Mouse (Mus musculus): ENCODE data around the gene Glg1. TPM values are rescaled to one million over a fixed set of nuclear protein-coding genes. Genes with fewer than 3 reads are reported as not detected.
"Not testable (repeated sequence)": the region's sequence is repeated elsewhere in the genome, so short reads cannot be mapped to it uniquely, and the experiment has no call there.

Glg1 gene
- 10 to 100 TPM; 30.5 to 35.0 TPM for total RNA-seq (2021)
- long read RNA-seq, experiment 1, full-length matches to known transcripts, result 11 of 29 reads
- long read RNA-seq, experiment 1, partial matches to known transcripts, result 1 of 29 reads
- long read RNA-seq, experiment 1, other reads (novel, unspliced or antisense), result 17 of 29 reads
- long read RNA-seq, experiment 2, full-length matches to known transcripts, result 18 of 30 reads
- long read RNA-seq, experiment 2, partial matches to known transcripts, result 3 of 30 reads
- long read RNA-seq, experiment 2, other reads (novel, unspliced or antisense), result 9 of 30 reads

DNA sequence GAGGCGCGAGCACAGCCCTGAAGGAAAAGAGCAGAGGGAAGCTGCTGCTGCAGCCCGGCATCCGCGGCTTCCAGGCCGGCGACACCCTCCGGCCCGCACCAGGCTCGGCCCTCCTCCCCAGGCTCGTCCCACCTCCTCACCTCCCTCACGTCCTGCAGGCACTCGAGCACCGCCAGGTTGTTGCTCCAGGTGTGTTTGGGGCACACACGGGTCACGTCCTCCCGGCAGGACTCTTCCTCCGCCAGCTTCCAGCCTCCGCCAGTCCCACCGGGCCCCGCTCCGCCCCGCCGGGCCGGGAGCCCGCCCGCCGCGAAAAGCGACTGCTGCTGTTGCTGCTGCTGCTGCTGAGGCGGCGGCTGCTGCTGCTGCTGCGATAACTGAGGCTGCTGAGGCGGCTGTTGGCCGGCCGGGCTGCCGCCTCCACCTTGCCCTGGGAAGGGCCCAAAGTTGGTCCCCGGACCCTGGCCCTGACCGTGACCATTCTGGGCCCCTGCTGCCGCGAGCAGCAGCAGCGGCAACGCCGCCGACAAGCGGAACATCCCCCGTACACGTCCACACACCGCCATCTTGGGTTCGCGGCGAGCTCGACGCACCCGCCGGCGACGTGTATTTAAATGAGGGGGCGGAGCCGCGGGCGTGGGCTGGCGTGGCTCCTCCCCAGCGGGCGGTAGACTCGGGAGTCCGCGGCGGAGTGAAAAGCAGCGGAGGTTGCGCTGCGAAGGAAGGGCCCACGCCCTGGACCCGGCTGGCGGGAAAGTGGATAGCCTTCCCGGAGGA, at the start of gene Glg1:
Gene Glg1, minus strand, starts transcription at position 586 of the 777 bp plus-strand sequence.
- peak; percentile 93 for DNase-seq (ENCODE audit: low spot score)

DNA sequence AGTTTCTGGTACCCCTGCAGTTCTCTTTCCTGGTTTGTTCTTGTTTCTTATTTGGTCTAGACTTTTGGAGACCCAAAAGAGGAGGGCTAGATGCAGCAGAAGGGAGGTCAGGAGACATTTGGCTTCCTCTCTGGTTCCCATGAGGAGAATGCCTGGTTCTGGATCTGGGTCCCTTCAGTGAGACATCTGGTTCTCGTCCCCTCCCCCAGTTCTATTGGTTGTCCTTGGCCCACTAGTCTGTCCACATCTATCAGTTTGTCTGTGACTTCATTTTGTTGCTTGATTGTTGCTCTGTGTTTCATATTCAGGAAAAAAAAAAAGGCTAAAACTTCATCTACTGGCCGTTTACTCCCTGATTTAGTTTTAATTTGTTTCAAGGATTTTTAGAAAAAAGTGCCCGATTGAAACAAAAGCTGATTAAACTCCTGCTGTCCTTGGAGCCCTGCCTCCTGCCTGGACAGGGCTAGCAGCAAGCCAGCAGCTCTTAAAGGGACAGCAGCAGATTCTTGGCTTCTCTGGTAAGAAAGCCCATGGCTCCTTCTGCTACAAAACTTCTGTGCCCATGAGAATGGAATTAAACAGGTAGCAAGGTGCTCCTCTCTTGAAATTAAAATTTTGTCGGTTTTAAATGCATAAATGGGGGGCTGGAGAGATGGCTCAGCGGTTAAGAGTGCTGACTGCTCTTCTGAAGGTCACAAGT, 46.2 kb upstream of the Glg1 start:
- no peak for DNase-seq (ENCODE audit: low spot score)

DNA sequence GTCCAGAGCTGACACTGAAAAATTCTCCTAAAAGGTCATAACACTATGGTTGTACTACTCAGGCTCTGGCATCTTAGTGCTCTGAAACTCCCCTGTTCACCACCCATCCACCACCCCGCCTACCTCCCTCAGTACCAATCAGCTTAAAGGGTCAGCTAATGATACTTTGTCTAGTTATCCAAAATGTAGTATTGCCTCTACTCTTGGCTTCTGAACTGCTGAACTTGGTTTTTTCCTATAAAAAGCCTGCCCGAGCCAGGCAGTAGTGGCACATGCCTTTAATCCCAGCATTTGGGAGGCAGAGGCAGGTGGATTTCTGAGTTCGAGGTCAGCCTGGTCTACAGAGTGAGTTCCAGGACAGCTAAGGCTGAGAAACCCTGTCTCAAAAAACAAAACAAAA, 45.3 kb upstream of the Glg1 start:
- DNase-seq (ENCODE audit: low spot score), result no peak

DNA sequence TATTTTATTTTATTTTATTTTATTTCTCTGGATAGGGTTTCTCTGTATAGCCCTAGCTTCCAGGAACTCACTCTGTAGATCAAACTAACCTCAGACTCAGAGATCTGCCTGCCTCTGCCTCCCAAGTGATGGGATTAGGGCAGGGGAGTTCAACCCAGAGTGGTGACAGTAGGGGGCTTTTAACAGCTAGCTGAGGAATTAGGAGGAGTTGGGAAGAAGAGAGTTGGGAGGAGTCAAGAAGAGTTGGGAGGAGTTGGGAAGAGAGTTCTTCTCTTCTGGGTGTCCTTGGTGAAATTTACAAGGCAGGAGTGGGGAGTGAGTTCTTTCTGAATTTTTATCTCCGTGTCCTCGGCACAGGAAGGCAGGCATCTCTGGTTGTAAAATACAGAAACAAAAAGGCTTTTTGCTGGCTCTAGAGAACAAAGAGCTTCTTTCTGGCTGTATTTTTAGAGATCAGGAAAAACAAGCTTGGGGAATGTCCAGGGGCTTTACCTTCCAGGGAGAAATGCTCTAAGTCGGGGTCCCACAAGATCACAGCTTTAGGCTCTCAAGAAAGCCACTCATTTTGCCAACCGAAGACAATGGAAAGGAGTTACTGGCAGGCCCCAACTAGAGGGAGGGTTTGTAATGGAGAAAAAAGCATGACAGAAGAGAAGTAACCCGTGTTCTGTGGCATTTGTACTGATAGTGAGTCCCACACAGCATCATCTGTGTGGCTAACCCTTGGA, 44.2 kb upstream of the Glg1 start:
- DNase-seq (ENCODE audit: low spot score), result not testable (repeated sequence)

DNA sequence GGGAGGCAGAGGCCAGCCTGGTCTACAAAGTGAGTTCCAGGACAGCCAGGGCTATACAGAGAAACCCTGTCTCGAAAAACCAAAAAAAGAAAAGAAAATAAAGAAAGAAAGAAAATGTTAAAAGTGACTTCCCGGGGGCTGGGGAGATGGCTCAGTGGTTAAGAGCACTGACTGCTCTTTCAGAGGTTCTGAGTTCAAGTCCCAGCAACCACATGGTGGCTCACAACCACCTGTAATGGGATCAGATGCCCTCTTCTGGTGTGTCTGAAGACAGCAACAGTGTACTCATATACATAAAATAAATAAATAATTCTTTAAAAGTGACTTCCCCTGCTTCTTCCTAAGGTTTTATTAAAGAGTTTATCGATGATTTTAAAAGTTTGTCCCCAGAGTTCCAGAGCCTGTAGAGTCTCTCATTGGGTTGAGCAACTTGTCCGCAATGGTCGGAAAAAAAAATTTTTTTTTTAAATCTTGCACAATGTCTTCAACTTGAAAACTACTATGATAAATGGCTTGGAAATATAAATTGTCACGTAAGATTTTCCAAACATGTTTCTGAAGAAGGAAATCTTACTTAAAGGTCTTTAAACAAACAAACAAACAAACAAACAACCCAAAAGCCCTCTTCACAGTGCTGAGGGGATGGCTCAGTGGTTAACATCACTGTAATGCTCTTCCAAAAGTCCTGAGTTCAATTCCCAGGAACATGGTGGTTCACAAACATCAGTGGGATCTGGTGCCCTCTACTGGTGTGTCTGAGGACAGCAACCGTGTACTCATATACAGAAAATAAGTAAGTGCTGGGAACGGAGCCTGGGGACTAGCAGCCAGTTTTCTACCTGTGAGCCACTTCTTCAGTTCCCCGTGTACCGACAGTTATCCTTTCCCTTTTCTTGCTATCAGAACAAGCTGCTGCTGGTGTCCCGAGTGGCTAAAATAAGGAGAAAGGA, 41.9 kb upstream of the Glg1 start:
- DNase-seq (ENCODE audit: low spot score), result peak; percentile 4

DNA sequence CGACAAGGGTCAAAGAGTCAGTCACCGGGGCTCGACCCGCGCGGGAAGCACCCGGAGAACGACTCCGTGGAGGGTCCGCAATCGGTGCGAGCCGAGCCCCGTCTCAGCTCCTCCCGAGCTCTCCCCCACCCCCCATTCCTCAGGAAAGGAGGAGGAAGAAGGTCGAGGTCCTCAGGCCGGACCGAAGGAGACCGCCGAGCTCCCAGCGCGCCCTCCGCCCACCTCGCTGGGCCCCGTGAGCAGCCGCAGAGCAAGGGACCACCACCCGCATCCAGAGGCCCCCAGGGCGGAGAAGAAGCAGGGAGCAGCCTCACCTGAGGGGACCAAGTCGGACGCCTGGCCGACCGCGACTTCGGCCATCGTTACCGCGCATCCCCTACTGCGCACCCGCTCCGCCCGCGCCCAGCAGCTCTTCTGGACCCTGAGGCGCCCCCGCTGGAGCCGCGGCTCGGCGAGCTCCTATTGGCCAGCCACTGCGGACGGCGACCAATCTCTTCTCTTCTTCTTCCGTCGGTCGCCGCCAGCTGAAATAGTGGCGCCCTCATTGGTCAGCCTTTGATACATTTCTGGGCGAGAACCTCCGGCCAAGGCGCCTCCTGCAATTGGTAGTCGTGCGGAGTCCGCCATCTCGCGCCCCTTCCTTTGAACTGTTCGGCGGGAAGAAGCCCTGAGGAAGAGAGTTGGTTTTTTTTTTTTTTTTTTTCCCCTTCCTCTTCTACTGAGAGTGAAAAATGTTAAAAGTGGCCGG, 41.0 kb upstream of the Glg1 start, which contains the start of gene Rfwd3:
Gene Rfwd3, minus strand, starts transcription at position 402 of the 748 bp plus-strand sequence.
- peak; percentile 97 for DNase-seq (ENCODE audit: low spot score)

DNA sequence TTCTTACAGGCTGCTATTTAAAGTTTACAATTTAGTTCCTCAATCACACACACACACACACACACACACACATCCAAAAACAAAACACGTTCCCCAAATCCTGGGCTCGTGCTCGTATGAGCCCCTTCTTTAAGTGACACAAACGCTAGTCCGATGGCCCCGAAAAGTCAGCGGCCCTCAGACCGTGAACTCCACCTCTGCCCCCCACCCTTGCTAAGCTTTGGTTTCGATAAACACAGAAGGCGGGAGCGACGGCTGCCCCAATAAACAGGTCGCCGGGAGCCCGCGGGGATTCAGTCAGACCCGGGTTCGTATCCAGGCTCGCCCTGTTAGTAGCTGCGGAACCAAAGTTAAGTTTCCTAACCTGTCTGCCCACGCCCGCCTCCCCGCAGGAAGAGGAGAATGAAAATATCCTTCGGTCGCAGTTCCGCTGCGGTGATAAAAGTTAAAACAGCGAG, 40.4 kb upstream of the Glg1 start:
- DNase-seq (ENCODE audit: low spot score), result peak; percentile 23

DNA sequence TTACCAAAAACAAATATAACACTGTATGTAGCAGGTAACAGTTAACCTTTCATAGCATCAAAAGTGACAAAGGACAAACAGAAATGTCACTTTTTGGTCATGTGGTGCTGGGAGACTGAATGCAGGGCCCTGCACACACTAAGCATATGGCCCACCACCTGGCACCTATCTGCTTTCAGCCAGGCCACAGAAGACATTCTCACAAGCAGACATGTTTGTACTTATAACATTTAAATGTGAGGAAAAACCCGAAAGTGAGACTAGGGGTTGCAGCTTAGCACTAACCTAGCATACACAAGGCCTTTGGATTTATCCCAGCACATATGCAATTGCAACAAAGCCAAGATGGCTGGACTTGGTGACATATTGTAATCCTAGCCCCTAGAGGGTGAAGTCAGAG, 39.0 kb upstream of the Glg1 start:
- DNase-seq (ENCODE audit: low spot score), result no peak

DNA sequence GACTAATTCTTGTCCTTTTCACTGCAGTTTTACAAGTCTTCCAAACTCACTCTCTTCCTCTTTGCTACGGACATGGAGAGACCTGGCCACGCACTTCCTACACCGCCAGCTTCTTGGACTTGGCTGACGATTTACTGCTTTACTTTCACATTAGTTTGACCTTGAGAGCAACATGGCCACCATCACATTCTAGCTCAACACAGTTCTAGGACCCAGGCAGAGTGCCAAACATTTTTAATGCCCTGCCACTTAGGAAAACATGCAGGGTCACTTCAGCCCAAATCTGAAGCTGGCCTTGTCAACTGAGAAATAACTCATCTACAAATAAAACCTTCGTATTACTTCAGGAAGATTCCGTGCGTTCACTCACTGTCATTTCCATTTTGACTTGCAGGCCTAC, 32.7 kb upstream of the Glg1 start:
- no peak for DNase-seq (ENCODE audit: low spot score)

DNA sequence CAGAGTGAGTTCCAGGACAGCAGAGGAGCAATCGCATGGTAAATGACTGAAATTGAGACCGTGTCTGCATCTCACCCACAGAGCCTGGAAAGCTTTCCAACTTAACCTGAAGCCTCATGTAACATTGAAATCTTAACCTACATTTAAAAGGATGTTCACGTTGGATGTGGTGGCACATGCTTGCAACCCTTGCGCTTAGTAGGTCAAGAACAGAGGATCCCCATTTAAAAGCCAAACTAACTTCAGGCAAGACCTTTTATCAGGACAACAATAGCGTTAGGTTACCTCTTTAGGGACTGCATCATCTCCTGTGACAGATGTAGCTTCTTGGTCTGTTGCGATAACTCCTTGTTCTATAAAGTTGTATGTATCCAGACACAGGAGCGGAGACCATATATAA, 31.6 kb upstream of the Glg1 start:
- no peak for DNase-seq (ENCODE audit: low spot score)

DNA sequence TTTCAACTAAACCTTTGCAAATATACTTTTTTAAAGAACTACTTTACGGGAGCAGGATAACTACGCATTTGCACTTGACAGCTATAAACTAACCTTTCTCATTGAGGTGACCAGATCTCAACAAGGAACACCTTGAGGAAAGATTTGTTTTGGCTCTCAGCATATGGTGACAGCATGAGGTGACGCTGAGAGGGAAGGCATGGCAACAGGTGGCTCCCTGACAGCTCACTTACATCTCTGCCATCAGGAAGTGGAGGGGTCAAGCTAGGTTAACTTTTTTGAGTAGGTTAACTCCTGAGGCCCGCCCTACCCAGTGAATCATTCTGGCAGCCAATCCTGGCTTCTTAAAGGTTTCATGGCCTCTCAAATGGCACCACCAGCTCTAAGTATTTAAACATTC, 26.6 kb upstream of the Glg1 start:
- DNase-seq (ENCODE audit: low spot score), result no peak

DNA sequence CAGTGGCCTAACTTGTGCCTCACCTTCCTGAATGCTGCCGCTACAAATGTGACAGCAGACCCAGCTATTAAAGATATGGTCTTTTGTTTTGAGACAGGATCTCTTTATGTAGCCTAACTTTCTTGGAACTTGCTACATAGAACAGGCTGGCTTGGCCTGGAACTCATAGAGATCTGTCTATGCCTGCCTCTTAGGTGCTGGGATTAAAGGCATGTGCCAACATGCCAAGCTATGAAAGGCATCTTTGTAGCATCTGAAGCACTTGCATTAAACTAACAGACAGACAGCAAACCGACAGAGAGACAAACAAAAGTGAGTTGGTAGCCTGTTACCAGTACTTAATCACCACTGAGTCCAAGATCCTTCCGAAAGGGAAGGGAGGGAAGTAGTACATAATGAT, 23.1 kb upstream of the Glg1 start:
- no peak for DNase-seq (ENCODE audit: low spot score)

DNA sequence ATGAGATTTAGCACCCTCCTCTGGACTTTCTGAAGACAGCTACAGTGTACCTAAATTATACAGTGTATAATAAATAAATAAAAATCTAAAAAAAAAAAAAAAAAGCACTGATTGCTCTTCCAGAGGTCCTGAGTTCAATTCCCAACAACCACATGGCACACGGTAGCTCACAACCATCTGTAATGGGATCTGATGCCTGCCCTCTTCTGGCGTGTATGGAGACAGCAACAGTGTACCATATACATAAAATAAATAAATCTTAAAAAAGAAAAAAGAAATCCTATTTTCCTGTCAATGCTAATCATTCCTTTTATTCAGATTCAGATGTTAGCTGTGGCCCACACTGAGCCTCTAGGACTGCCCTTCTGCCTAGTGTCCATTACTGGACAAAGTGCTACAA, 9.3 kb upstream of the Glg1 start:
- no peak for DNase-seq (ENCODE audit: low spot score)

DNA sequence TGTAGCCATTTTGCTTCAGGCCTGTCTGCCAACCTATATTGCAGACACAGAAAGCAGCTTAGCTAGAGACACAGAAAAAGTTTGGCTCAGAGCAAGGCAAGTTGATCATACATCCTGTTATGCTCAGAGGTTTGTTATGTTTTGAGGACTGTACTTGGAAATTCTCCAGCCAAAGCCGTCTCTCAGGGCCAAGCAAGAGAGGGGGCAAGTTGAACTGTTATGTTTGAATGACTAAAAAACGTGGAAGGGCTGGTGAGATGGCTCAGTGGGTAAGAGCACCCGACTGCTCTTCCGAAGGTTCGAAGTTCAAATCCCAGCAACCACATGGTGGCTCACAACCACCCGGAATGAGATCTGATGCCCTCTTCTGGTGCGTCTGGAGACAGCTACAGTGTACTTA, 7.1 kb upstream of the Glg1 start:
- not testable (repeated sequence) for DNase-seq (ENCODE audit: low spot score)

DNA sequence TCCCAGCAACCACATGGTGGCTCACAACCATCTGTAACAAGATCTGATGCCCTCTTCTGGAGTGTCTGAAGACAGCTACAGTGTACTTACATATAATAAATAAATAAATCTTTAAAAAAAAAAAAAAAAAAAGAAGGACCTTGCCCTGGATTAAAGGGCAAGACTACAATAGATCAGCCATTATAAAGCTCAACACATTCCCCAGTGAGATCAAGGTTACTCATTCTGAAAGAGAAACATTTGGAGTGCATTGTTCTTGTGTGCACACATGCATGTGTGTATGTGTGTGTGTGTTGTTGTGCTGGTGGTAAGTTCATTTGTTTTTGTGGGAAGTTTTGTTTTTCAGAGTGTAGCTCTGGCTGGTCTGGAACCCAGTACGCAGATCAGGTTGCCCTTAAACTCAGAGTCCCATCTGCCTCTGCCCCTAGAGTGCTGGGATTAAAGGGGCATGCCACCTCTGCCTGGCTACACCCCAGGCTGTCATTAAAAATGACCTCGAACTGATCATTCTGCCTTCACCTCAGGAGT, 5.7 kb upstream of the Glg1 start:
- DNase-seq (ENCODE audit: low spot score), result no peak

DNA sequence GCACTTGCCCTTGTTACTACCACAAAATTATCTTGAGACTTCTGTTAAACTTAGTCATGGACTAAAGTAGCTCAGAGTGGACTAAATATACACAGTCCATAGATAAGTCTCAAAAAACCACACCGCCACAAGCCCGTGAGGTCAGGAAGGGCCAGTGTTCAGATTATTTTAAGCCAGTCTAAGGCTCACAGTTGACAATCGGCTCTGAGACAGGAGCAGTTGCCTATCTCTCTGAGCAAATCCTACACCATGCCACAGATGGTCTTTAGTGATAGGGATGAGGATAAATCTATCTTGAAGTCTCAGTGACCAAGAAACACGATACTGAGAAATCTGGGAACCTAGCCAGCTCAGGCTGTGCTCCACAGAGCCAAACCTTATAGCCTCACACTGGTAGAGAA, 3.0 kb upstream of the Glg1 start:
- no peak for DNase-seq (ENCODE audit: low spot score)

DNA sequence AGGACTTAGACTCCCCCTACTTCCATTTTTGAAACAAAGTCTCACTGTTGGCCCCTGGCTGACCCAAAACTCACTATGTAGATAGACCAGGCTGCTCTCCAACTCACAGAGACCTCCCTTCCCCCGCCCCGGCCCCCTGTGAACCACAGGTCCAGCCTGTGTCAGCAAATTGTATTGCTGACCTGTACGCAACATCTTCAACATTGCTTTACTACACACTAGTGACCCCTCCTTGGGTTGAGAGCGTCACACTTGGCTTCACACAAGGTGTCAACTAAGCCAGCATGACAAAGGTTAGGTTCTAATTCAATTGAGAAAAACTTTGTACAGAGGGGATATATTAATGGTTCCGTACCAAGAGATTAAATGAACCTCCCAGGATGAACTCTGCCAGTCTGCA, 1.2 kb upstream of the Glg1 start:
- no peak for DNase-seq (ENCODE audit: low spot score)

DNA sequence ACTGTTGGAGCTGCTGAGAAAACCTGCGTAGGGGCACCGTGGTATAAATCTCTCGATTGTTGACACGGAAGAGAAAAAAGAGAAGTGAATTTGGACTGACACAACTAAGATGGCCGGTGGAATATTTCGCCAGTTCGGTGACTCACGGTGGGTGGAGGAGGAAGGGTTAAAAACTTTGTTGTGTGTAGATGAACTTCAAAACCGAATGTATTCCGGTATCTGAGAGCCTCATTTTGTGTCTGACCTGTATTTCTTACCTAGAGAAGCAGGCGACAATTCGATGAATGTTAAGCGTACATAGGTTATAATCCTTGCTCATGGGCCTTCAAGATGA, 359 bp upstream of the Glg1 start:
- DNase-seq (ENCODE audit: low spot score), result no peak

DNA sequence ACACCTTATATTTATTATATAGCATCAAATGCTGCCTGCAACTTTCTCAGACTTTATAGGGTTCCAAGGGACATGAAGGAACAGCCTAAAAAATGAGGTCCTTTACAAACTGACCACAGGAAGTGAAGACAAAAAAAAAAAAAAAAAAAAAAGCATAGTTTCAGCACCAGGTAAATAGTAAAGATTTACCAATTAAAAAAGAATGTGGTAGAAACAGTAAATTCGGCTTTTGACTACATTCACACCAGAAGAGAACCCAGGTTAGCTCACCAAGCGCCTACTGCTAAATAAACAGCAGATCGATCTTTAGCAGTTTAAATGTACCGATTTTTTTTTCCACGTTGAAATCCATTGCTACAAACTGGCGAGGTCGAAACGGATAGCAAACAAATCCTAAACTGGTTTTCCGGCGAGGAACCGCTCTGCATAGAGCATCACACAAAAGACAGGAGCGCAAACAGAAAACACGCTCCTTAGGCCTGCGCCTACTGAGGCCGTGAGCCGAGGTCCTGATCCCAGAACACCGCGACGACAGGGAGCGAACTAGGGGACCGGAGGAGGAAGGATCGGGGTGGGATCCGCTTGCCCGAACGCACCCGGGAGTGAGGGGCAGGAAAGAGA, 896 bp downstream of the Glg1 start:
- DNase-seq (ENCODE audit: low spot score), result no peak
